Mouse (Mus musculus) intestine, postnatal 0 days (tissue): Measurements from ENCODE around the gene Arhgap8. TPM values are rescaled to one million over a fixed set of nuclear protein-coding genes. Genes with fewer than 3 reads are reported as not detected.

Experiments used
- ATAC-seq: fragments of 200-750 bp; cut with Nextera tagmentation; 2 replicates; pipeline ENCODE4 v1.8.0; 2017; ENCODE audit warnings: mild to moderate bottlenecking, moderate TSS enrichment, moderate library complexity
- H3K27ac ChIP-seq: fragments of 300-500 bp; sonication (generic); 2 replicates; pipeline ENCODE4 v1.5.1; 2014; ENCODE audit warnings: mild to moderate bottlenecking, low read depth, low read length, moderate library complexity
- H3K27me3 ChIP-seq: fragments of 300-500 bp; sonication (generic); replicated peaks from 2 replicates; pipeline ENCODE4 v1.6.1; 2014; ENCODE audit warnings: low read length, mixed read lengths; ENCODE audit not compliant: control insufficient read depth, insufficient read depth
- H3K36me3 ChIP-seq: fragments of 300-500 bp; sonication (generic); 2 replicates; pipeline ENCODE4 v1.6.1; 2014; ENCODE audit warnings: mild to moderate bottlenecking, moderate library complexity; ENCODE audit not compliant: control insufficient read depth, insufficient read depth
- H3K4me1 ChIP-seq: fragments of 300-500 bp; sonication (generic); replicated peaks from 2 replicates; pipeline ENCODE4 v1.6.1; 2014; ENCODE audit warnings: antibody characterized with exemption, low read length, mixed read lengths; ENCODE audit not compliant: control insufficient read depth, insufficient read depth
- H3K4me2 ChIP-seq: fragments of 300-500 bp; sonication (generic); replicated peaks from 2 replicates; pipeline ENCODE4 v1.6.1; 2014; ENCODE audit warnings: low read depth, mild to moderate bottlenecking, moderate library complexity
- H3K4me3 ChIP-seq: fragments of 300-500 bp; sonication (generic); 2 replicates; pipeline ENCODE4 v1.5.1; 2014; ENCODE audit warnings: low read depth, low read length
- H3K9ac ChIP-seq: fragments of 300-500 bp; sonication (generic); 2 replicates; pipeline ENCODE4 v1.6.1; 2014; ENCODE audit warnings: mild to moderate bottlenecking, low read depth, low read length
- H3K9me3 ChIP-seq: fragments of 300-500 bp; sonication (generic); 2 replicates; pipeline ENCODE4 v1.6.1; 2016; ENCODE audit warnings: mixed run types; ENCODE audit not compliant: control insufficient read depth
- CTCF ChIP-seq: sonication (generic); IDR thresholded peaks from 2 replicates; pipeline ENCODE4 v1.5.1; 2016; ENCODE audit warnings: low read depth, mild to moderate bottlenecking, control low read depth, antibody characterized with exemption, moderate library complexity
- whole genome bisulfite sequencing: fragments of 180-500 bp; shearing (Covaris S2); extraction: QIAGEN DNeasy Blood & Tissue Kit; methylation state at CpG from one replicate; pipeline ENCODE4 v1.1.7; 2014; 5-methylcytosine and 5-hydroxymethylcytosine counted together
- polyA plus RNA-seq: library from polyadenylated mRNA; unstranded; fragments of >200 nt; fragmentation: Nextera tagmentation; extraction: Ambion mirVana; gene quantifications from 2 replicates; pipeline ENCODE4 v1.2.1, GENCODE M21; 2015

Gene Arhgap8
- polyA plus RNA-seq, 1 experiment from 2014 or later = 10.6 TPM

- Histone ChIP-seq H3K4me3 (peak overlapping the region; percentile 82), H3K9me3 (no peaks in the 10 kb centered on the region), H3K4me2 (peak overlapping the region; percentile 81), H3K36me3 (peaks cover 6% of the 10 kb centered on the region; the same call in 1 of the 2 replicates), H3K9ac (peak overlapping the region; percentile 96), H3K27ac (peak overlapping the region; percentile 94; the same call in 1 of the 2 replicates), H3K4me1 (peaks cover 10% of the 10 kb centered on the region), H3K27me3 (no peaks in the 10 kb centered on the region)
- ATAC-seq = no peak
- WGBS = 44% methylated on average over 3 of the region's 3 CpGs
- TF ChIP-seq CTCF = no peak
Measured at GRCm38 (mm10) chr15:84682206-84682605, 37.6 kb upstream of the Arhgap8 start.

DNA sequence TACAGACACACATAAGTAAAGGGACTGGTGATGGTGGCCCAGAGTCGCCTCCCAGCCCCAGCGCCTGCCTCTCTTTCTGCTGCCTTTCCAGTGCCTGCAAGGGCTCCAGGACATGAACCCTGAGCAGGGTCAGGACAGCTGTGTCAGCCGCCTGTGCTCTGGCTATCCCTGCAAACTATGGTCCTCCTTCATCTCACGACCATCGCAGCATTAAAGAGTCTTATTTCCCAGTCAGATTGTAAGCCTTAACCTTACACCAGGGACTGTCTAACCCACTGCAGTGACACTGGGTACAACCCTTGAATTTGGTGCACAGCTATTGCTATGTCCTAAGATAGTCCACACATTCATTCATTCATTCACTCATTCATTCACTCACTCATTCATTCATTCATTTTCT is 37.0 kb upstream of the Arhgap8 start:
- TF ChIP-seq CTCF = no peak
- Histone ChIP-seq H3K9me3 (no peaks in the 10 kb centered on the region), H3K36me3 (peaks cover 6% of the 10 kb centered on the region; the same call in 1 of the 2 replicates), H3K27ac (no peak overlapping the region), H3K4me3 (peak overlapping the region; percentile 82), H3K9ac (0 out of 2 replicates have a peak overlapping the region, but pooled peaks have one; percentile 96), H3K4me1 (peaks cover 14% of the 10 kb centered on the region), H3K4me2 (peak overlapping the region; percentile 81), H3K27me3 (no peaks in the 10 kb centered on the region)
- no peak for ATAC-seq
- 53% methylated on average over 5 of the region's 5 CpGs for WGBS

DNA sequence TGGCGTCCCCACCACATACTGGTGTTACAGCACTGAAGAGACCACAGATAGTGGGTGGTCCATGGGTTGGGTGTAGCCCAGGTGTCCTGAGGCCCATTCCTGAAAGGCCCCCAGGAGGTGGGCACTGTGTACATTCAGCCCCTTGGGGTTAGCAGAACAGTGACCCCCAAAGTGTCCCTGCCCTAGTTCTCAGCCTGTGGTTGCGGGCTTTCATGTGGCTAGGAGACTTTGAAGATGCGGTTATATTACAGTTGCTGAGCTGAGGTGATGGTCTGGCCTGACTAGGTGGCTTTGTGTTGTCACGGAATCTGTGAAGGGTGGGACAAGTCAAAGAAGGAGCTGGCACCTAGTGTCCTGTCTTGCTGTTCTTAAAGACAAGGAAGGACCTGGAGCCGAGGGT is 35.3 kb upstream of the Arhgap8 start:
- no peak overlapping the region for H3K9ac ChIP-seq
- no peak for TF ChIP-seq CTCF
- peak overlapping the region; percentile 21; the same call in 1 of the 2 replicates for H3K4me2 ChIP-seq
- no peak for ATAC-seq
- WGBS = 66% methylated on average over 5 of the region's 5 CpGs
- peaks cover 14% of the 10 kb centered on the region for H3K4me1 ChIP-seq
- H3K36me3 ChIP-seq = peaks cover 22% of the 10 kb centered on the region
- peak overlapping the region; percentile 54 for H3K27ac ChIP-seq
- H3K4me3 ChIP-seq = no peak overlapping the region
- no peaks in the 10 kb centered on the region for H3K27me3 ChIP-seq
- H3K9me3 ChIP-seq = no peaks in the 10 kb centered on the region

DNA sequence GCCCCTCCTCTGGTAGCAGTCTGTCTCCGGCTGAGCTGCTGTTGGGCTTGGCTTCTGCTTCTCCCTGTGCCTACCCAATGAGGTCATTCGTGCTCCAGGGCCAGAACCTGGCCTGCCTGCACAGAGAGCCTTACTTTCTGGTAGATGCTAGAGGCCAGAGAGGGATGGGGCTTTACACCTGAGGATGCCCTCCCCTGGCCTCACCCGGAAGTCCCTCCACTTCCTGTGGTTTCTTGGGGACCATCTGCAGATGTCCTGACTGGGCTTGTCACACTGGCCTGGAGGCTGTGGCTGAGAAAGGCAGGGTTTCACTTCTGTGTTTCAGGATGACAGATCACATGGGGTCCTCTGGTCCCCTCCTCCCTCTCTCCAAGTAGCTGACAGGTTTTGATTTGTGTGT is 34.4 kb upstream of the Arhgap8 start:
- WGBS = 42% methylated on average over 3 of the region's 3 CpGs
- no peak overlapping the region for H3K9ac ChIP-seq
- no peak overlapping the region for H3K4me2 ChIP-seq
- no peaks in the 10 kb centered on the region for H3K27me3 ChIP-seq
- no peak for ATAC-seq
- H3K4me1 ChIP-seq = peaks cover 14% of the 10 kb centered on the region
- H3K27ac ChIP-seq = 0 out of 2 replicates have a peak overlapping the region, but pooled peaks have one; percentile 54
- H3K9me3 ChIP-seq = no peaks in the 10 kb centered on the region
- H3K36me3 ChIP-seq = peaks cover 30% of the 10 kb centered on the region
- H3K4me3 ChIP-seq = no peak overlapping the region
- TF ChIP-seq CTCF = no peak

DNA sequence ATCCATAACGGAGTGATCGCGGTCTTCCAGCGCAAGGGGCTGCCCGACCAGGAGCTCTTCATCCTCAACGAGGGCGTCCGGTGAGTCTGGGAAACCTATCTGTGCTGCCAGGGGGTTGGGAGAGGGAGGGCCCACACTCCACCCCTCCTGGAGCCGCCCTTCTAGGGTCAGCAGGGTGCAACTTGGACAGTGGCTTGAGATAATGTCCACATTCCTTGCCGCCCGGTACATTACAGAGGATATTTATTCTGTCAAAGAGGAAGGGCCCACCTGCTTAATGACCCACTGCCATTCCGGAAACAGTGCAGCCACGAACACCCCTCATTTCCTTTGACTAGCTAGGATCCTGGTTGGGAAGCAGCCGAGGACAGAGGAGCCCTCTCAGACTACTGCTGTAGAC is 31.9 kb upstream of the Arhgap8 start:
- H3K27me3 ChIP-seq = no peaks in the 10 kb centered on the region
- H3K9ac ChIP-seq = no peak overlapping the region
- WGBS = 65% methylated on average over 14 of the region's 14 CpGs
- peaks cover 14% of the 10 kb centered on the region for H3K4me1 ChIP-seq
- H3K27ac ChIP-seq = 0 out of 2 replicates have a peak overlapping the region, but pooled peaks have one; percentile 70
- H3K4me3 ChIP-seq = no peak overlapping the region
- ATAC-seq = no peak
- H3K9me3 ChIP-seq = no peaks in the 10 kb centered on the region
- no peak for TF ChIP-seq CTCF
- H3K4me2 ChIP-seq = peak overlapping the region; percentile 7; the same call in 1 of the 2 replicates
- H3K36me3 ChIP-seq = peaks cover 47% of the 10 kb centered on the region

DNA sequence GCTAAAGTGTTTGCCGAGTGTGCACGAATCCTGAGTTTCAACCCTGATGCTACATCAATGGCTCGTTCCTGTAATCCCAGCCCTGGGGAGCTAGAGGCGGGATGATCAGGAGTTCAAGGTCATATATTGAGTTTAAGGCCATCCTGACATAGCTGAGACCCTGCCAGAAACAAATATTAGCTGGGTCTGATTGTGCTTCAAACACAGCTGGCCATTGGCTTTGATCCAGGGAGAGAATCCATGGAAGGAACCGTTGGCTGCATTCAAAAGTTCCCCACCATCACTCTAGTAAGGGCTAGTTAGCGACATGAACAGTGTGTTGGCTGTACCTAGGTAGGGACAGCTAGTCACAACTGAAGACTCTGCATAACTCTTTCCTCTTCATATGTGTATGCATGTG is 30.5 kb upstream of the Arhgap8 start:
- no peak for TF ChIP-seq CTCF
- no peaks in the 10 kb centered on the region for H3K27me3 ChIP-seq
- no peak overlapping the region for H3K9ac ChIP-seq
- H3K9me3 ChIP-seq = no peaks in the 10 kb centered on the region
- H3K4me3 ChIP-seq = no peak overlapping the region
- no peak overlapping the region for H3K27ac ChIP-seq
- H3K36me3 ChIP-seq = peaks cover 62% of the 10 kb centered on the region
- H3K4me1 ChIP-seq = peaks cover 14% of the 10 kb centered on the region
- WGBS = 65% methylated on average over 6 of the region's 6 CpGs
- no peak overlapping the region for H3K4me2 ChIP-seq
- no peak for ATAC-seq

DNA sequence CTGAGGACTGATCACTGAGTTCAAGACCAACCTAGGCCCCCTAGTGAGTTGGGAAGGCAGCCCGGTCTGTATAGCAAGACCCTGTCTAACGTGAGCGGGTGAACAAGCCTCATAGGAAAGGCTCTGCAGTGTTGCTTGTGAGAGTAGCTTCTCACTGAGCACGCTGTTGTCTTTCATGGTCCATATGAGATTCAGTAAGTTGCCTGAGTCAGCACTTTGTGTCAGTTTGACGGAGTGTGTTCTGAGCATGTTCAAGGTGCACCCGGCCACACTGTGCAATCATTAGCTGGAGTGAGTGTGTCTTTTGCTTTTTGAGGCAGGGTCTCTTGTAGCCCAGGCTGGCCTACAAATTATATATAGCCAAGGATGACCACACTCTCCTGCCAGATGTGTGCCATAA is 28.3 kb upstream of the Arhgap8 start:
- Histone ChIP-seq H3K9me3 (no peaks in the 10 kb centered on the region), H3K36me3 (peaks cover 65% of the 10 kb centered on the region), H3K4me1 (peaks cover 4% of the 10 kb centered on the region; the same call in 1 of the 2 replicates), H3K9ac (no peak overlapping the region), H3K4me2 (no peak overlapping the region), H3K27me3 (no peaks in the 10 kb centered on the region), H3K4me3 (no peak overlapping the region), H3K27ac (no peak overlapping the region; the same call in 1 of the 2 replicates)
- no peak for TF ChIP-seq CTCF
- ATAC-seq = no peak
- 80% methylated on average over 6 of the region's 6 CpGs for whole genome bisulfite sequencing
